ENCODE assay signal across 28 mouse cellular contexts in genomic region chr8:64282806-64283205, GRCm38 (mm10).
DNase-seq lines count a peak whose midpoint lies in the region; TF ChIP-seq lines count a peak whose summit lies in the region.
"Had no signal": no experiment of that assay in that cellular context is flagged by ENCODE, and none has a peak within 500 bp of the region (broad histone marks: within the 10 kb centered on the region; RNA-seq: fewer than 3 reads in every experiment).

No protein-coding gene starts in this region.

- intact Hi-C loops in left cerebral cortex, postnatal 4 days (cut with DNase I), result no loop called here
- intact Hi-C loops in left cerebral cortex, postnatal 10 days (cut with DNase I), result no loop called here

- TF ChIP-seq POLR2A in cerebellum, adult 2 months (IDR thresholded peaks at IDR 0.05; ENCODE audit: borderline replicate concordance, insufficient read depth, low read length), result no peak

- peak; percentile 12 for DNase-seq in left cerebral cortex, postnatal 4 days
- no peak for DNase-seq in left cerebral cortex, postnatal 10 days (ENCODE audit: extremely low spot score in 1 of 2, low spot score in 2 of 2)
- peak; percentile 38 to 46 for DNase-seq in cerebellum, adult 2 months
- peak; percentile 36 to 46 for DNase-seq in cerebellum, postnatal 25 days
- peak; percentile 0 for DNase-seq in retina, postnatal 7 days (ENCODE audit: low read depth, low spot score)
- DNase-seq in kidney, postnatal 36 days, result no peak
- no peak for DNase-seq in adrenal gland, adult 18-20 months (ENCODE audit: low spot score in 2 of 2)
- DNase-seq in gastrocnemius, postnatal 4 days (ENCODE audit: low spot score in 2 of 2), result no peak
- DNase-seq: adrenal gland, adult 8-10 months; embryo, embryonic 11 days; gastrocnemius, adult 2 months; kidney, adult 18-20 months; kidney, postnatal 25 days; layer of hippocampus, postnatal 36 days; liver; lung, adult 2 months; lung, postnatal 10 days; spleen, adult 18-20 months; thymus, adult 18-20 months; thymus, postnatal 25 days had no signal

- no peak overlapping the region for H3K27ac ChIP-seq in cerebellum, adult 2 months (ENCODE audit: insufficient read depth, low read length)
- H3K27ac ChIP-seq: embryonic facial prominence, embryonic 12.5 days; forebrain, embryonic 15.5 days; gastrocnemius, adult 2 months; kidney, embryonic 15.5 days; liver, embryonic 14.5 days; macrophage; midbrain, embryonic 13.5 days; neural tube, embryonic 12.5 days had no signal

- H3K4me3 ChIP-seq in cerebellum, adult 2 months (replicated peaks; ENCODE audit: insufficient read depth, low read depth, low read length), result no peak overlapping the region
- H3K4me3 ChIP-seq: embryonic facial prominence, embryonic 12.5 days; forebrain, embryonic 15.5 days; gastrocnemius, adult 2 months; kidney, embryonic 15.5 days; midbrain, embryonic 13.5 days; myocyte; neural tube, embryonic 12.5 days had no signal

- peaks cover 5% of the 10 kb centered on the region; the same call in 1 of the 2 replicates for H3K4me1 ChIP-seq in cerebellum, adult 2 months (ENCODE audit: control insufficient read depth, insufficient read depth, low read length)
- H3K4me1 ChIP-seq: embryonic facial prominence, embryonic 12.5 days; forebrain, embryonic 15.5 days; kidney, embryonic 15.5 days; midbrain, embryonic 13.5 days; neural tube, embryonic 12.5 days had no signal

- WGBS in cerebellum, adult 2 months, result 37% methylated on average over 6 of the region's 6 CpGs

- no peaks in the 10 kb centered on the region for H3K27me3 ChIP-seq in cerebellum, adult 2 months (ENCODE audit: control insufficient read depth, insufficient read depth, low read length)
- H3K27me3 ChIP-seq: embryonic facial prominence, embryonic 12.5 days; forebrain, embryonic 15.5 days; kidney, embryonic 15.5 days; midbrain, embryonic 13.5 days; neural tube, embryonic 12.5 days had no signal

- no peak for TF ChIP-seq CTCF in cerebellum, adult 2 months (IDR thresholded peaks at IDR 0.05; ENCODE audit: borderline replicate concordance, insufficient read depth, low read depth, low read length)

Comparison
In these comparisons a context has a peak if more than half of its experiments do, and no peak if none do; other contexts are left out.
1. DNase-seq: peak in left cerebral cortex, postnatal 4 days (single experiment), cerebellum, adult 2 months (2 of 2), cerebellum, postnatal 25 days (2 of 2) and retina, postnatal 7 days (single experiment); none in left cerebral cortex, postnatal 10 days (0 of 2), kidney, postnatal 36 days (0 of 2), adrenal gland, adult 18-20 months (0 of 2) and gastrocnemius, postnatal 4 days (0 of 2).